Mouse (Mus musculus): ENCODE data around the gene Reps2.

GRCm38 (mm10) chrX:162453821-162454402 lies 189.5 kb downstream of the Reps2 start:
- TF ChIP-seq HCFC1 (IDR thresholded peaks at IDR 0.05; ENCODE audit: borderline replicate concordance, insufficient read depth, low read length) = no peak
- TF ChIP-seq MAFK (IDR thresholded peaks at IDR 0.05; ENCODE audit: insufficient read depth, low read depth, low read length) = no peak
